Mouse (Mus musculus): ENCODE results near the gene Fignl1. TPM values are rescaled to one million over a fixed set of nuclear protein-coding genes. Genes with fewer than 3 reads are reported as not detected.
A peak's percentile ranks its signal among the peaks of the same experiment; 100 is the strongest.

Fignl1 gene
- polyA plus RNA-seq, 1 experiment = 24.9 TPM

GRCm38 (mm10) chr11:11794626-11795025, 14.1 kb downstream of the Fignl1 start:
- 91% methylated on average over 1 of the region's 1 CpGs for WGBS
- TF ChIP-seq CTCF (IDR thresholded peaks at IDR 0.05; ENCODE audit: control insufficient read depth, insufficient read depth, low read length) (no peak), POLR2A (IDR thresholded peaks at IDR 0.05; ENCODE audit: borderline replicate concordance, control insufficient read depth, low read depth, low read length) (no peak)
- H3K4me1 ChIP-seq (ENCODE audit: control insufficient read depth, insufficient read depth, low read length) = no peaks in the 10 kb centered on the region
- no peak overlapping the region for H3K4me3 ChIP-seq (replicated peaks; ENCODE audit: control insufficient read depth, low read depth, low read length)
- H3K27ac ChIP-seq (ENCODE audit: control insufficient read depth, insufficient read depth, low read depth, low read length, poor library complexity) = no peak overlapping the region

- TF ChIP-seq POLR2A (IDR thresholded peaks at IDR 0.05; ENCODE audit: borderline replicate concordance, control insufficient read depth, low read depth, low read length) (no peak), CTCF (IDR thresholded peaks at IDR 0.05; ENCODE audit: control insufficient read depth, insufficient read depth, low read length) (peak; percentile 82)
- Histone ChIP-seq H3K4me3 (replicated peaks; ENCODE audit: control insufficient read depth, low read depth, low read length) (no peak overlapping the region), H3K27ac (ENCODE audit: control insufficient read depth, insufficient read depth, low read depth, low read length, poor library complexity) (no peak overlapping the region), H3K4me1 (ENCODE audit: control insufficient read depth, insufficient read depth, low read length) (peaks cover 6% of the 10 kb centered on the region)
- WGBS = under 1% methylated on average over 8 of the region's 8 CpGs
Observed at GRCm38 (mm10) chr11:11788521-11788974, 20.2 kb downstream of the Fignl1 start.

DNA sequence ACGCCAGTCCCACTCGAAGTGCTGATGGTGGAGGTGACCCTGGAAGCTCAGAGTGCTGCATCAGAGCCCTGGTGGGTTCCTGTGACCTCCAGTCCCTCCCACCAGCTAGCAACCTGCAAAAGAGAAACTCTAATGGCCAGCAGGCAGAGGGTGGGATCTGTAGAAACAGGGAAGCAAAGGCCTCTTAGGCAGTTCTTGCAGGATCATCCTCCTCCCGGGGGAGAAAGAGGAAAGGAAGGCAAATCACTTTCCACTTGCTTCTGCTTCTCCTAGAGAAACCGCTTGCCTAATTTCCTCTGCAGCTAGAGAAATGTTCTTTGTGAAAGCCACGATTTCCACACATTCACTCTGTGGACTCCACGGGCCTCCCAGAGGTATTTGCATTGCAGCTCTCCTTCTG, 23.3 kb downstream of the Fignl1 start:
- WGBS = 10% methylated on average over 6 of the region's 6 CpGs
- Histone ChIP-seq H3K27ac (ENCODE audit: control insufficient read depth, insufficient read depth, low read depth, low read length, poor library complexity) (peak overlapping the region; percentile 48), H3K4me1 (ENCODE audit: control insufficient read depth, insufficient read depth, low read length) (peaks cover 6% of the 10 kb centered on the region), H3K4me3 (replicated peaks; ENCODE audit: control insufficient read depth, low read depth, low read length) (no peak overlapping the region)
- TF ChIP-seq CTCF (IDR thresholded peaks at IDR 0.05; ENCODE audit: control insufficient read depth, insufficient read depth, low read length) = no peak
- TF ChIP-seq POLR2A (IDR thresholded peaks at IDR 0.05; ENCODE audit: borderline replicate concordance, control insufficient read depth, low read depth, low read length) = no peak

DNA sequence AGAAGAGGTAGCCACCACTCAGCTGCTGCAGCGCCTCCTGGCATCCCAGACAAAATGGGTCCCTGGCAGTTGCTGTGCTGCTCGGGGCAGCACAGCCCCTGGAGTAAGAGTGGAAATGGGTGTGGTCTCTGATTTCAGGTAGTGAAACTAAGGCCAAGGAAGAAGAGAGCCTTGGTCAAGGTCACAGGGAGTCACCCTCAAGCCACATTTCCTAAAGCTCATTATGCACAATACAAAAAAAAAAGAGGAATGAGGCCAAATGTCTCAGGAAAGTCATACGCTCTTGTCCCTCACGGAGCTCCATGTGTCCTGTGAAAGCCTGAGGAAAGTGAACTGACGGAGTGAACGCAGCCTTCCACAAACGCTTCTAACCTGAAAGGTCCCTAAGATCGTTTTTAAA, 27.0 kb downstream of the Fignl1 start:
- 71% methylated on average over 8 of the region's 8 CpGs for WGBS
- TF ChIP-seq POLR2A (IDR thresholded peaks at IDR 0.05; ENCODE audit: borderline replicate concordance, control insufficient read depth, low read depth, low read length) (no peak), CTCF (IDR thresholded peaks at IDR 0.05; ENCODE audit: control insufficient read depth, insufficient read depth, low read length) (no peak)
- Histone ChIP-seq H3K4me1 (ENCODE audit: control insufficient read depth, insufficient read depth, low read length) (peaks cover 6% of the 10 kb centered on the region), H3K4me3 (replicated peaks; ENCODE audit: control insufficient read depth, low read depth, low read length) (no peak overlapping the region), H3K27ac (ENCODE audit: control insufficient read depth, insufficient read depth, low read depth, low read length, poor library complexity) (no peak overlapping the region)

- Histone ChIP-seq H3K4me1 (ENCODE audit: control insufficient read depth, insufficient read depth, low read length) (peaks cover 3% of the 10 kb centered on the region), H3K27ac (ENCODE audit: control insufficient read depth, insufficient read depth, low read depth, low read length, poor library complexity) (no peak overlapping the region; the same call in 1 of the 2 replicates), H3K4me3 (replicated peaks; ENCODE audit: control insufficient read depth, low read depth, low read length) (no peak overlapping the region)
- WGBS = 89% methylated on average over 6 of the region's 6 CpGs
- TF ChIP-seq POLR2A (IDR thresholded peaks at IDR 0.05; ENCODE audit: borderline replicate concordance, control insufficient read depth, low read depth, low read length) (no peak), CTCF (IDR thresholded peaks at IDR 0.05; ENCODE audit: control insufficient read depth, insufficient read depth, low read length) (no peak)
Observed at GRCm38 (mm10) chr11:11778345-11778744, 30.4 kb downstream of the Fignl1 start.

DNA sequence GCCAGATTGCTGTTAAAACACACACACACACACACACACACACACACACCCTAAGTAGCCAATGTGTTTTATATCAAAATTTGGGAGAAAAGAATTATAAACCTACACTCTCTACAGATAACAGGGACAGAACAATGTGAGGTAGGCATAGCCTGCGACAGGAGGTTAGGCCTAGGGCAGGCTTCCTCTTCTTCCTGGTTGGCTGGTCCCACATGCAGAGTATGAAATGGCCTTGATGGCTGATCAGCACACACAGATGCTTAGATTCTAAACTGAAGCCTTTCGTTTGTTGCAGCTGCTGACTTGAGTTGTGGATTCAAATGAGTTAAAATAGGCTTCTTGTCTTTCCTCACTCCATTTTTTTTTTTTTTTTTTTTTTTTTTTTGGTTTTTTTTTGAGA, 31.0 kb downstream of the Fignl1 start:
- H3K4me1 ChIP-seq (ENCODE audit: control insufficient read depth, insufficient read depth, low read length) = peaks cover 3% of the 10 kb centered on the region
- no peak overlapping the region for H3K27ac ChIP-seq (ENCODE audit: control insufficient read depth, insufficient read depth, low read depth, low read length, poor library complexity)
- no peak for TF ChIP-seq CTCF (IDR thresholded peaks at IDR 0.05; ENCODE audit: control insufficient read depth, insufficient read depth, low read length)
- no peak for TF ChIP-seq POLR2A (IDR thresholded peaks at IDR 0.05; ENCODE audit: borderline replicate concordance, control insufficient read depth, low read depth, low read length)
- H3K4me3 ChIP-seq (replicated peaks; ENCODE audit: control insufficient read depth, low read depth, low read length) = no peak overlapping the region
- 72% methylated on average over 2 of the region's 2 CpGs for WGBS

DNA sequence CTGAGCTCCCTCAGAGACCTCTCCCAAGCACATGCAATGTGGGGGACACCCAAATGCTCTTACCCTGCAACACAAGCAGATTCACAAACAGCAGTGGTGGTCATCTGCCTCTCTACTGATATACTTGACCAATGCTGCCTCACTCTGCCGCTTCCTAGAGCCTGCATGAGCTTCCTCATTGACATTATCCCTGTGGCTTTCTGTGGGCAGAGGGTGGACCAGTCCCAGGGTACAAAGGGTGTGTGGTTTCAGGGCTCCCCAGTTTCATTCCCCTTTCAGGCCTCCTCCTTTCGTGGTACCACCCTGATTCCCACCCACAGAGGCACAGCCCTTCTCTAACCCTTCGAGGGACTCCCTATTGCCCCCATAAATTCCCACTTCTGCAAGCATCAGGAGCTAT, 31.5 kb downstream of the Fignl1 start:
- peak overlapping the region; percentile 29; the same call in 1 of the 2 replicates for H3K27ac ChIP-seq (ENCODE audit: control insufficient read depth, insufficient read depth, low read depth, low read length, poor library complexity)
- H3K4me1 ChIP-seq (ENCODE audit: control insufficient read depth, insufficient read depth, low read length) = peaks cover 3% of the 10 kb centered on the region
- 33% methylated on average over 3 of the region's 3 CpGs for WGBS
- H3K4me3 ChIP-seq (replicated peaks; ENCODE audit: control insufficient read depth, low read depth, low read length) = no peak overlapping the region
- no peak for TF ChIP-seq CTCF (IDR thresholded peaks at IDR 0.05; ENCODE audit: control insufficient read depth, insufficient read depth, low read length)
- no peak for TF ChIP-seq POLR2A (IDR thresholded peaks at IDR 0.05; ENCODE audit: borderline replicate concordance, control insufficient read depth, low read depth, low read length)

DNA sequence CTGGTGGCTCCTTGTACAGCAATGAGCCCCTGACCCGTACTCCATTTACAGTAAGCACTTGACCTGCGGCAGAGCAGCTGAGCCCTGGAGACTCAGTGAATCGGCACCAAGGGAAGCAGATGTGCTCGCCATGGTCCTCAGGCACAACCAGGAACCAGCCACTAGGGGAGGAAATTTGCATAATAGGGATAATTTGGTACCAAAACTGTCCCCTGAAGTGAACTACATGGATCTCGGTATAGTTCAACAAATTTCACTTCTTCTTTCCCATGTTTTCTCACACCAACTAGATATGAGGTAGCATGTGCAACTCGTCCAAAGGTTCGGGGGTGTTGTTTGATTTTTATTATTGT, 32.0 kb downstream of the Fignl1 start:
- TF ChIP-seq POLR2A (IDR thresholded peaks at IDR 0.05; ENCODE audit: borderline replicate concordance, control insufficient read depth, low read depth, low read length) (no peak), CTCF (IDR thresholded peaks at IDR 0.05; ENCODE audit: control insufficient read depth, insufficient read depth, low read length) (peak; percentile 32; the same call in 1 of the 2 replicates)
- WGBS = 51% methylated on average over 7 of the region's 7 CpGs
- H3K4me3 ChIP-seq (replicated peaks; ENCODE audit: control insufficient read depth, low read depth, low read length) = no peak overlapping the region
- peak overlapping the region; percentile 29; the same call in 1 of the 2 replicates for H3K27ac ChIP-seq (ENCODE audit: control insufficient read depth, insufficient read depth, low read depth, low read length, poor library complexity)
- peaks cover 3% of the 10 kb centered on the region for H3K4me1 ChIP-seq (ENCODE audit: control insufficient read depth, insufficient read depth, low read length)
